Mouse (Mus musculus) testis, postnatal 14 days (tissue): ENCODE results near the gene Tmem248.
"Not testable (repeated sequence)": the region's sequence is repeated elsewhere in the genome, so short reads cannot be mapped to it uniquely, and the experiment has no call there.

Experiments
- DNase-seq: peaks from one replicate; pipeline ENCODE4 v3.0.0; 2021; ENCODE audit warnings: low spot score

Tmem248 gene

DNA sequence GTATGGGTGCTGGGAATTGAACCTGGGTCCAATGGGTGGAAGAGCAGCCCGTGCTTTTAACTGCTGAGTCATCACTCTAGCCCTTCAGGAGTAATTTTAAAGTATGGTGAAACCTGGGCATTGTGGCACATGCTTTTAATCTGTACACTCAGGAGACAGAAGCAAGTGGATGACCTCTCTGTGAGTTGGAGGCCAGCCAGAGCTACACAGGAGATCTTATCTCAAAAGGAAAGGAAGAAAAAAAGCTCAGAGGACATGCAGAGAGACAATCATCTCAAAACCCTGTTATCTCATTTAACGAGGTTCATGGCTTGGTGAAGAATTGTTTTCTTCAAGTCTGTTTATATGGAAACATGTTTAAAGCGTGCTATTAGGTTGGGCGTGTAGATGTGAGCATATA is 12.9 kb upstream of the Tmem248 start:
- no peak for DNase-seq

DNA sequence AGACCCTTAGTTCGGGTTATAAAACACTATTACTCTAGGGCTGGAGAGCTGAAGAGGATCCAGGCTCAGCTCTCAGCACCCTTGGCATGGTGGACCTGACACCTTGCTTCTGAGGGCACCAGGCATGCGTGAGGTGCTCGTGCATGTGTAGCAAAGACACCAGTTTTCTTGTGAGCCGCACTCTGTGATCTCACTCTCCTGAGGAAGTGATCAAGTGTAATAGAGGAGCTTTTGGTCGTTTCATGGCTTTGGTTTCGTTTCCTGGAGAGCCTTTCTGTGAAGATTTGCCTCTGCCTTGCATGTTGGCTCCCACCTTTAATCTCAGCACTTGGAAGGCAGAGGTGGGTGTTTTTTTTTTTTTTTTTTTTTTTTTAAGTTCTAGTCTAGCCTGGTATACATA is 12.3 kb upstream of the Tmem248 start:
- no peak for DNase-seq

DNA sequence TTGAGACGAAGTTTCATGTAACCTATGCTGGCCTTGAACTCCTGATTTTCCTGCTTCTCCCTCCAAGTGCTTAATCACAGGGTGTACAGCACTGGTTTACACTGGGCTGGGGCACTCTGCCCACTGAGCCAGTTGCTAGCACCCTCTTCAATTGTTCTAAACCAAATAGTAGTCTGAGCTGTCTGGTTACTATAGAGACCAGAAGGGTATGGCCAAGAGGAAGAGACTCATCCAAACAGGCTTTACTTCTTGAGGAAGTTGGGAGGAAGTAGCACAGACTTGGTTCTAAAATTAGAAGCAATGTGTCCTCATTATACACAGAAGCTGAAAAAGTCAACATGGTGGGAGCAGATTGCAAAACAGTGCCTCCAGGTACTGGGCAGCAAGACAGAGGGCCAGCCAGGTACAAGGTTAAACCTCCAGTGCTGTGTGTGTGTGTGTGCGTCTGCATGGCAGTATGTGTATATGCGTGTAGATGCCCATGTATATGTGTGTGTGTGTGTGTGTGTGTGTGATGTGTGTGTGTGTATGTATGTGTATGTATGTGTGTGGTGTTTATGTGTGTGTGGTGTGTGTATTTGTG is 11.3 kb upstream of the Tmem248 start:
- no peak for DNase-seq

DNA sequence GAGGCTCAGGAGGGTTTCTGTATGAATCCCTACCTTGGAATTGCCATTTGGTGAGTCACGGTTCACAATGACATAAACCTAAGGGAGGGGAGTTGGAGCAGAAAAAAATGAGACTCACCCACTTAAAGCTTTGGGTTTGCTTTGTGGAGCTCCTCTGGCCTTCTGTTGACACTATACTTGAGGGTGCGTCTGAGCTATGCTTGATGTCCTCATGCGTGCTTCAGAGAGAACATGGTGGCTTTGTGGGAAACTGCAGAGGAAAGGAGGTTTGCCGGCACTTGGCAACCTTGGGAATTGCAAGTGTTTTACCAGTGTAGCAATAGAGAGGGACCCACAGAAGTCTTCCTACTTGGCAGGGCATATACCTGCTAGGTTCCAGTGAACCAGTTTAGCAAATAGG is 9.6 kb upstream of the Tmem248 start:
- no peak for DNase-seq

DNA sequence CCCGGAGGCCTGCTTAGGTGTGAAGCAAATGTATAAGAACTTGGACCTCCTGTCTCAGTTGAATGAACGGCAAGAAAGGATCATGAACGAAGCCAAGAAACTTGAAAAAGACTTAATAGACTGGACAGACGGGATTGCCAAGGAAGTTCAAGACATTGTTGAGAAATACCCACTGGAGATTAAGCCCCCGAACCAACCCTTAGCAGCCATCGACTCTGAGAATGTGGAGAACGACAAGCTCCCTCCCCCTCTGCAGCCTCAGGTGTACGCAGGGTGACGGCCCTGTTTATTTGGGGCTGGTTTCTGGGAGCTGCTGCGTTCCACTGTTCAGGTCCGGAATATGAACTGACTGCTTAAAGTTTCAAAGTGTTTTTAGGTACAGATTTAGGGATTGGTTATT is 3.9 kb upstream of the Tmem248 start:
- no peak for DNase-seq

DNA sequence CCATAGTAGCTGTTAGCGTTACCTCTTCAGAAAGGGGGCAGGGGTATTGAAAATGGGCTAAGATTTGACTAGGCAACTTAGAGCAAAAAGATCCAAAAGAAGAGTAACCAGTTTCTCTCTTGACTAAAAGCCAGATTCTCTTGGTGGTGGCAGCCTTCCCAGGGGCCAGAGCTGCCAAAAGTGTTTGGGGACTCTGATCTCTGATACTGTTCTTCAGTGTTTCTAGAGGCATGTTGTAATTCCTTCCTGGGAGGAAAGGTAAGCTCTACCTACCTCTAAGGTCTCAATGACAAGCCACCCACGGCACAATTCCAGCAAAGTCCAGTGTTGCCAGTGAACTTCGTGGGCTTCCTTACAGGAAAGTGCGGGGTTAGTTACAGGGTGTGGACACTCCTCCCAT is 525 bp downstream of the Tmem248 start:
- no peak for DNase-seq

DNA sequence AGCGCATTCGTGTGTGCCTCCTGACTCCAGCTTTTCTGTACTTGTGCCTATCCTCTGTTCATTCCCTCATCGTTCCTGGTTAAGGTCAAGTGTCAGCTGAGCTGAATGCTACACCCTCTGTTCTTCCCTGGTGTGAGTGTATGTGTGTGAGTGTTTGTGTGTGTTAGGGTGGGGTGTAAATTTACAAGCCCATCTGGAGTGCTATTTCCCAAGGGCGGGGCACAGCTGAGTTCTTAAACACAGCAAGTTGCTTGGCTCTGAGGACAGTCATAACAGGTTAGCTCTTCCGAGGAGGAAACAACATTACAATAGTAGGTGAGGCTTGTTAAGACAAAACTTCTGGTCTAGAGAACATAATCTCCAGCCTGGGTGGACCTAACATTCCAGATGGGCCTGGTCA is 1.5 kb downstream of the Tmem248 start:
- DNase-seq: no peak

DNA sequence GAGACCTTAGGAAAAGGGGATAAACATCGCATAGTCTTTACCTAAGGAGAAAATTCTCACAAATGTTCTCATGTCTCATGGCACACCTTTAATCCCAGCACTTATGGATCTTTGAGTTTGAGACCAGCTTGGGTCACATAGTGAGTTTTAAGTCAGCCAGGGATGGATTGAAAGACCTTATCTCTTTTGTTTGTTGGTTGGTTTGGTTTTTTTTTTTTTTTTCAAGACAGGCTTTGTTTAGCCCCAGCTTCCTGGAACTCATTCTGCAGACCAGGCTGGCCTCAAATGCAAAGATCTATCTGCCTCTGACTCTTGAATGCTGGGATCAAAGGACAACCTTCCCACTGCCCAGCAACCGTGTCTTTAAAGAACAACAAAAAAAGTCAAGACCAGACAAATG is 4.4 kb downstream of the Tmem248 start:
- DNase-seq: no peak

DNA sequence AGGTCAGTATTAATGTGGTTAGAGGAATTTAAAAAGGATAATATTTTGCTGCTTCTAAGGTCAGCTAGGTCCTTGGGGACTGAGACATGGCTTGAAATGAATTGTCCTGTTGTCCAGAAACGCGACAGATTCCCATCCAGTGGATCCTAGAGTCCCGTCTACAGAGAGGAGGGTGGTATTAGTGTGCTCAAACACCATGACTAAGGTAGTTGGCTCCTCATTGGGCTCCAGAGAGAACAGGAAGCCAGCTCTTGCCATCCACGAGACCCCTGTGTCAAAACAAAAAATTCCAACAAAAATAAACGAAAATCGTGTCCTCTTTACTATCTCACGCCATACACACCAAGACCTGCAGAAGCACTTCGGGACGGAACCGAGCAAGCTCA is 4.9 kb downstream of the Tmem248 start:
- no peak for DNase-seq

DNA sequence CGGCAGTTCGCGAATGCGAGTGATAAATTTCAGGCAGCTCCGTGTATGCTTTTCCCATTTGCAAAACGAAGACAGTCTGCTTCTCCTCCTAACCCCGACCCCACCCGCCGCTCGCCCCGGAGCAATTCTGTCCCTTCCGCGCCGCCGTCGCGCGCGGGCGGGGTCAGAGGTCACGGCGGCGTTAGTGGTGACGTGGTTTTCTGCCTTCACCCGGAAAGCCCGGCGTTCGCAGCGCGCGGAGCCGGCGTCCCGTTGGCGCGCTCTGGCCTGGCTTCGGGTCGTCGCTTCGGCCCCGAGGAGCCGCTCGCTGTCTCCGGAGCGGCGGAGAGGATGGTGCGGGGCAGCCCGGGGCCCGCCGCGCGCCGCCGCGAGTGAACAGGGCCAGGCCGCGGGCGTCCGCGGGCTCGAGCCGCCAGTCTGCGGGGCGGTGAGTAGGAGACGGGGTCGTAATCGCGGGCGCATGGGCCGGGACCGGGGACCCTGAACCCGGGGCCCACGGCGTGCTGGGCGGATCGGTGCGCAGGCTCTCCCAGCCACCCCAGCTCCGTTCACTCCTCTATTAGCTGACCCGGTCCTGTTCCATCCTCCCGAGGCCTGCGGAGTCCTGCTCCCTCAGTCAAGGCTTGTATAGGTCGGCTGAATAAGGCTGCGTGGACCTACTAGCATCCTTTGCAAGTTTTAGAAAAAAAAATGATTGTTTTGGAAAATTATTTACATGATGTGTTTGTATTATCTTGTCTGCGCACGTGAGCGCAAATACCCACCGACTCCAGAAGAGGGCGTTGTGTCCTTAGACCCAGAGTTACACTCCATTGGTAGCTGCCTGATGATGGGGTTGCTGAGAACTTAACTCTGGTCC is 5.5 kb downstream of the Tmem248 start:
- DNase-seq: peak; percentile 91

DNA sequence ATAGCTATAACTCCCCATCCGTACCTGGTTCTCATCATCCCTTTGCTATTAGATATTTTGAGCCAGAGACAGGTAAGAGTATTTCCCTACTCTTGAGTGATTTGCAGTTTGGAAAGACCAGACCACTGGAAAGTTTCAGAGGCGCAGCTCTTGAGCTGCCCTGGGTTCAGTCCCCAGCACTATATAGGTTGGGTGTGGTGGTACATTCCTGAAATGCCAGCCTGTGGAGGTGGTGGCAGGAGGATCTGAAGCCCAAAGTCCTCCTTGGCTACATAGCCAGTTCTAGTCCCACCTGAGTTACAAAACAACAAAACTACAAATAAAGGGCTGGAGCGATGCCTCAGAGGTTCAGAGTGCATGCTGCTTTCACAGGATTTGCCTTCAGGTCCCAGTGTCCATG is 9.9 kb downstream of the Tmem248 start:
- DNase-seq: no peak

DNA sequence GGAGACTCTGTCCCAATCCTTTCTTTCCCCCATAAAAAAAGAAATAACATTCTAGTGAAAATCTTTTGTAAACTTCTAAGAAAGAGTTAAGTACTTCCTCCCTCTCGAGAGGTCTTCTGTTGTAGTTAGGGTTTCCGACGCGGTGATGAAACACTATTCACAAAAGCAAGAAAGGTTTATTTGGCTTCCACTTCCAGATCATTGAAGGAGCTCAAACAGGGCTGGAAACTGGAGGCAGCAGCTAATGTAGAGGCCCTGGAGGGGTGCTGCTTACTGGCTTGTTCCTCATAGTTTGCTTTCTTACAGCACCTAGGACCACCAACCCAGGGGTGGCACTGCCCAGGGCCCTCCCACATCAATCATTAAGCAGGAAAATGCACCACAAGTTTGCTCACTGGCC is 11.2 kb downstream of the Tmem248 start:
- no peak for DNase-seq

DNA sequence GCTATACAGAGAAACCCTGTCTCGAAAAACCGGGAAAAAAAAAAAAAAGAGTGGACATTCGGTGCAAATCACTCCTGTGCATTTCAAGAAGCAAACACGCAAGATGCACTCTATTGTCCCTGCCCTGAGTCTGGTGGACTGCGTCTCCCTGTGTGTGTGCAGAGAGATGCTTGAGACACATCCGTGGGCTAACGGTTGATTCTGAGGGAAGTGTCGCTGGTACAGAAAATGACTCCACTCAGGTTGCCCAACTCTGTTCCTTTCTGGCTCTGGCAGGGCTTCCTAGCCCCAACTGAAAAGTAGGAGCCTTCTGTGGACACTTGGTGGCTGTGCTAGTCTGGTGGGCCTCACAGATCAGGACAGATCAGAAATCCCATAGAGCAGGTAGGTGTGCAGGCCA is 19.4 kb downstream of the Tmem248 start:
- no peak for DNase-seq

DNA sequence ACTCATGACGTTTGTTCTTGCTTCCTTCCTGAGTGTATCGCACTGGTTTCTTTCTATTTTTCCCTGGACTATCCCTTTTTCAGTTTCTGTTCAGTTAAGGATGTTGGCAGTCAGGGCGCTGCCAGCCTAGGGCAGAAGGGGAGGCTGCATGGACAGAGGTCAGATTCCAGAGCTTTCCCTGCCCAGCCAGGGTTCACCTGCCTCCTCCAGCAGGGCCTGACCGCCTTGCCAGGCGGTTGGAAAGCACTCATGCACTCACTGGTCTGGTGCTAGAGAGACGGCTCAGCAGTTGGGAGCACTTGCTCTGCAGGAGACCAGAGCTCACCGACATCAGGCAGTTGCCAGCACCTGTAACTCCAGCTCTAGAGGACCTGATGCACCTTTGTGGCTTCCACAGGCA is 22.4 kb downstream of the Tmem248 start:
- no peak for DNase-seq

DNA sequence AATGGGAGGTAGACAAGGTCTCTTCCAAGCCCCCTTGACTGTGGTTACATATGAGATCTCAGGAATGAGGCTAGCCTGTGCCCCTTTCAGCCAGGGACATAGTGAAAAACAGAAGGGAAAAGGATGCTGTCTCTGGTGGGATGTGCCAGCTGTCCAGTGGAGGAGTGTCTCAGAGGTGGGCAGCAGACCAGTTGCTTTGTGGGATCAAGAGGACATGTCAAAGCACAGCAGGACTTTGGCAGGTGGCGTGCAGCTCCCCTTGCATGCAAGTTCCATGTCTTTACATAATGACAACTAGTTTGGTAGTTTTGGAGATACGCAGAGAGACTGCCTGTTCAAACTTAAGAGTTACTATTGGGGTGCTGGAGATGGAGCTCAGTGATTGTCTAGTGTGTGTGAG is 23.0 kb downstream of the Tmem248 start:
- DNase-seq: no peak

DNA sequence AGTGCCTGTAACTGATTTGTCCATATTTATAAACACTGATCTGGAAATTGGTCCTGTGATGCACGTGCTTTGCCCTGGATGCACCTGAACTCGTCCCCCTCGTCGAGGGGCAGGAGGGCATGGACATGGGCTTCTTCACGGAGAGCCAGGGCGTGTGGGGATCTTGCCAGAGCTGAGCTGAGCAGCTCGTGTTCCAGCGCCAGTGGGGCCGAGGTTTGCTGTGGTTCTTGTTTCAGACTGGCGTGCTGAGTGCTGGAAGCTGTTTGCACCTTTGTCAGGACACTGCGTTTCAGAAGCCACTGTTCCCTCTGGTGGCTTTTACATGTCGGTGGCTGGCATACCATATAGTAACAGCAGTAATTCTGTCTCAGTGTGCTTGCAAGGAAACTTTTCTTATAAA is 24.5 kb downstream of the Tmem248 start:
- no peak for DNase-seq

DNA sequence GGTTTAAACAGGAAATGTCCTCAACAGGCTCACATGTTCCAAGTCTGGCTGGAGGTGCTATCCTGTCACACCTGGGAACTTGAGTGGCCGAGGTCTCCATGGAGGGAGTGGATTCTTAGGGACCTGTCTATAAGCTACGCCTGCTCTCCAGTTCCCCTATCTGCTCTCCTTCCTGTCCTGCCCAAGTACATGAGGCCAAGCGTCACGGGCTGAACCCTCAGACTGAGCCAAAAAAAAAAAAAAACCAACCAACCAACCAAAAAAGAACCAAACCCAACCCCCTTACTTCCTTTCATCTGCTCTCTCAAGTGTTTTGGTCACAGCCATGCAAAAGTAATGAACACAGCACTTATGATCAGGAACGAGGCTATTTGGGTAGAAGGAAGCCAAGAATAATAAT is 30.9 kb downstream of the Tmem248 start:
- no peak for DNase-seq

DNA sequence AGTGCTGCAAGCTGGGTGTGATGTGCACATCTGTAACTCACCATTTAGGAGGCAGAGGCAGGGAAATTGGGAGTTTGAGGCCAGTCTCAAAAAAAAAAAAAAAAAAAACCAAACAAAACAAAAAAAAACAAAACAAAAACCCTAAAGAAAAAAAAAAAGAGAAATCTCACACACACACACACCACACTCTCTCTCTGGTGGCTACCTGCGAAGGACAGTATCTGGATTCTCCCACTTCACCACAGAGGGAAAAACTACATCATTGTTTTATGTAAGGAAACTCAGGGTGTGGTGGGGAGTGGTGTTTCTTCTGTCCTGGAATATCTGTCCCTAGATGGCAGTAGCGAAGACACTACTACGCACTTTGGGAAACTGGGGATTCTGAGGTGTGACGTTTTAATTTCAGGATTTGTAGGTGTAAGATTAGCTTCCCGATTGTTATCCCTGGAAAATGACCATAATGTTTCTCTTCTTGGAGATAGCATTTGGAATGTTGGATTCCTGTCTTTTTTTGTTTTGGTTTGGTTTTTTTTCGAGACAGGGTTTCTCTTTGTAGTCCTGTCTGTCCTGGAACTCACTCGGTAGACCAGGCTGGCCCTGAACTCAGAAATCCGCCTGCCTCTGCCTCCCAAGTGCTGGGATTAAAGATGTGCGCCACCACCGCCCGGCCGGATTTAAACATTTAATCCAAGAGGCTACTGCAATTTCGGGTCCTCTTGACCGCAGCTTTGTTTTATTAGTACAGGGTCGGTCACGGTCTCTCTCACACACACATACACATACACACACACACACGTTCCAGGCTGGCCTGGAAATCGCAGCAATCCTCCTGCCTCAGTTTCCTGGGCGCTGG is 37.5 kb downstream of the Tmem248 start:
- peak; percentile 22 for DNase-seq

DNA sequence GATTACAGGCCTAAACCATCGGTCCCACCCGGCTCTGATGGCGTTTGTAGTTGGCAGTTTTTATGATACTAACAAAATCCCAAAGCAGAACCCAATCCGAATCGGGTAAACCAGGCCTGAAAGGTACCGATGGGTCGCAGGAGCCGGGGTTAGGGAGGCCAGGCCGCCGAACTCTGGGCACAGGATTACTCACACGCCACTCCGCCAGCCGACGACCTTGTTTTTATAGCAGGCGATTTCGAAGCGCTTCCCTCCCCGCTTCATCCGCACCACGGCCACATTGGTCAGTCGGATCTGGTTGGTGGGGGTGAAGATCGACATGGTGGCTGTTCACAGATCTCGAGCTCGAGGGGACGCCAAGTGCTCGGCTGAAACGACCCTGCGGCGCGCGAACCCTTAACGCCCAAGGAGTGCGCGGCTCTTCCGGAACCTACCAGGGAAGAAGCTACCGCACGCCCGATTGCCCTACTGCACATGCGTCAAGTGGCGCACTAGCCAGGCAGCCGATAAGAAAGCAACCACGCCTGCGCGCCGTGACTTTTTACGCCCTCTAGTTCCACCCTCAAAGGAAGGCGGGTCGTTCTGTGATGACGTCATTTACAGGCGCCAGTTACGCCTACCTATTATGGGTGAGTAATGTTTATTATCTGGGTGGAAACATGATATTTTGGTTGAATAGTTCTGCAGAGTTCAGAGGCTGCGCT is 38.3 kb downstream of the Tmem248 start, which contains the start of the genes Sbds and Tyw1:
Sbds (minus strand) TSS at position 514 of the 704 bp plus-strand sequence.
Tyw1 (plus strand) TSS at position 603 of the 704 bp plus-strand sequence.
- DNase-seq: peak; percentile 98

DNA sequence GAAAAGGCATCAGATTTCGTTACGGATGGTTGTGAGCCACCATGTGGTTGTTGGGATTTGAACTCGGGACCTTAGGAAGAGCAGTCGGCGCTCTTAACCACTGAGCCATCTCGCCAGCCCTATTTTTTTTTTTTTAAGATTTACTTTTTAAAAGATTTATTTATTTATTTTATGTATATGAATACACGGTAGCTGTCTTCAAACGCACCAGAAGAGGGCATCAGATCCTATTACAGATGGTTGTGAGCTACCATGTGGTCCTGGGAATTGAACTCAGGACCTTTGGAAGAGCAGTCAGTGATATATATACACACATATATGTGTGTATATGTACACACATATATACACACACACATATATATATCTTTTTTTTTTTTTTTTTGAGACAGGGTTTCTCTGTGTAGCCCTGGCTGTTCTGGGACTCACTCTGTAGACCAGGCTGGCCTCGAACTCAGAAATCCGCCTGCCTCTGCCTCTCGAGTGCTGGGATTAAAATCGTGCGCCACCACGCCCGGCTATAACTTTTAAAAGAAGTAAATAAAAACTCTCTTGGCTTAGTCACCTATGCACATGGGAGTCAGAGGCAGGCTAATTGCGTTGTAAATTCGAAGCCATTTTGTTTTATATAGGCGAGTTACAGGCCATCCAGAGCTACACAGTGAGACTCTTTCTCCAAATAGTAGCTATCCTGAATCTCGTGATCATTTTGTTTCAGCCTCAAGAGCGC is 39.1 kb downstream of the Tmem248 start:
- DNase-seq: not testable (repeated sequence)

DNA sequence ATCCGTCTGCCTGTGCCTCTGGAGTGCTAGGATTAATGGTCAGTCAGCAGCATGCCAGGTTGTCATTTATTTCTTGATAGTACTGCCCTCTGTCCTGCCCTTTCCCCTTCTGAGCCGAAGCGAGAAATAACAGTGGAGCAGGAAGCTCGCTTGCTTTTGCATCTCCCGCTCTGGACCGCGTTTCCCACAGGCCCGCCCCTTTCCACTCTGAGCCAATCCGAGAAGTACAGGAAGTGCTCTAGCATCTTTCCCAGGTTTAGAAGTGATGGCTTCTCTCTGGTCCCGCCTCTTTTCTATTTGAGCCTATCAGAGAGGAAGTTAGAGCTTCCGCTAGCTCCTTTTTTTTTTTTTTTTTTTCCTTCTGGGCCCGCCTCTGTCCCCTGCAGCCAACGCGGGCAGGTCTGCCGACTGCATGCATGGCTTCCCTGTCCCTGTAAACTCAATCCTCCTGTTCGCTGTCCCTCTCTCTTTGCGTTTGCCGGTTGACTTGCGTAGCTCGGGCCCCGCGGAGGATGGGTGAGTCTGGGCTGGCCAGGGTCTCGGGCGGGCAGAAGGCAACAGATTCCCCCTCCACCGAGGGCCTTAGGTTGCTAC is 39.9 kb downstream of the Tmem248 start:
- peak; percentile 95 for DNase-seq
